Mouse (Mus musculus): ENCODE measurements at regions not wholly inside any gene's neighbourhood (a gene's known extent, or its start where the extent isn't known, plus 50 kb on each side); places are given as distances from the start of the nearest gene placed in this dataset.

- TF ChIP-seq CTCF (IDR thresholded peaks at IDR 0.05; ENCODE audit: low read depth): no peak
- no peak for TF ChIP-seq EP300 (IDR thresholded peaks at IDR 0.05; ENCODE audit: low read depth)
These were observed 113.7 kb upstream of the 1700021F07Rik start for GRCm38 (mm10) chr2:173408681-173409081.
